Mouse (Mus musculus) midbrain, embryonic 16.5 days (tissue): Measurements from ENCODE around the gene Tmem186. TPM values are rescaled to one million over a fixed set of nuclear protein-coding genes. Genes with fewer than 3 reads are reported as not detected.

Experiments
- ATAC-seq: fragments of 200-750 bp; cut with Nextera tagmentation; 2 replicates; pipeline ENCODE4 v1.8.0; 2017; ENCODE audit warnings: moderate TSS enrichment
- H3K27ac ChIP-seq: fragments of 300-500 bp; sonication (generic); 2 replicates; pipeline ENCODE4 v1.5.1; 2014; ENCODE audit warnings: mild to moderate bottlenecking, low read length, mixed read lengths
- H3K27me3 ChIP-seq: fragments of 300-500 bp; sonication (generic); 2 replicates; pipeline ENCODE4 v1.6.1; 2014; ENCODE audit warnings: low read depth, low read length, mixed read lengths; ENCODE audit not compliant: control insufficient read depth, insufficient read depth
- H3K36me3 ChIP-seq: fragments of 300-500 bp; sonication (generic); 2 replicates; pipeline ENCODE4 v1.6.1; 2014; ENCODE audit warnings: mild to moderate bottlenecking, low read length, moderate library complexity, mixed read lengths; ENCODE audit not compliant: control insufficient read depth, insufficient read depth
- H3K4me1 ChIP-seq: fragments of 300-500 bp; sonication (generic); 2 replicates; pipeline ENCODE4 v1.6.1; 2014; ENCODE audit warnings: mild to moderate bottlenecking, low read length, mixed read lengths; ENCODE audit not compliant: control insufficient read depth, insufficient read depth
- H3K4me2 ChIP-seq: fragments of 300-500 bp; sonication (generic); 2 replicates; pipeline ENCODE4 v1.6.1; 2014; ENCODE audit warnings: mild to moderate bottlenecking, low read length, mixed read lengths
- H3K4me3 ChIP-seq: fragments of 300-500 bp; sonication (generic); 2 replicates; pipeline ENCODE4 v1.5.1; 2014; ENCODE audit warnings: low read depth, mild to moderate bottlenecking, low read length, moderate library complexity, mixed read lengths
- H3K9ac ChIP-seq: fragments of 300-500 bp; sonication (generic); 2 replicates; pipeline ENCODE4 v1.6.1; 2014; ENCODE audit warnings: low read depth, low read length, mixed read lengths
- H3K9me3 ChIP-seq: fragments of 300-500 bp; sonication (generic); replicated peaks from 2 replicates; pipeline ENCODE4 v1.6.1; 2014; ENCODE audit warnings: mild to moderate bottlenecking, low read length, mixed read lengths; ENCODE audit not compliant: control insufficient read depth, poor library complexity, severe bottlenecking
- WGBS: fragments of 180-500 bp; shearing (Covaris S2); extraction: QIAGEN DNeasy Blood & Tissue Kit; methylation state at CpG from one replicate; pipeline ENCODE4 v1.1.7; 2014; 5-methylcytosine and 5-hydroxymethylcytosine counted together
- polyA plus RNA-seq: library from polyadenylated mRNA; unstranded; fragments of >200 nt; fragmentation: Nextera tagmentation; extraction: Ambion mirVana; gene quantifications from 2 replicates; pipeline ENCODE4 v1.2.1, GENCODE M21; 2015

The Tmem186 gene
- polyA plus RNA-seq, 1 experiment from 2014 or later = 23.3 TPM

GRCm38 (mm10) chr16:8670041-8671035 lies 32.8 kb upstream of the Tmem186 start:
- no peaks in the 10 kb centered on the region for H3K9me3 ChIP-seq
- peak overlapping the region; percentile 66 for H3K27ac ChIP-seq
- under 1% methylated on average over 15 of the region's 15 CpGs for WGBS
- peaks cover 38% of the 10 kb centered on the region for H3K4me1 ChIP-seq
- H3K4me3 ChIP-seq = peak overlapping the region; percentile 83
- H3K27me3 ChIP-seq = no peaks in the 10 kb centered on the region
- H3K9ac ChIP-seq = peak overlapping the region; percentile 80
- peak; percentile 9; the same call in 1 of the 2 replicates for ATAC-seq
- no peaks in the 10 kb centered on the region for H3K36me3 ChIP-seq
- peak overlapping the region; percentile 84 for H3K4me2 ChIP-seq

- Histone ChIP-seq H3K9ac (peak overlapping the region; percentile 80), H3K4me1 (peaks cover 40% of the 10 kb centered on the region), H3K27me3 (no peaks in the 10 kb centered on the region), H3K4me2 (peak overlapping the region; percentile 84), H3K4me3 (peak overlapping the region; percentile 83), H3K27ac (peak overlapping the region; percentile 66), H3K36me3 (no peaks in the 10 kb centered on the region), H3K9me3 (no peaks in the 10 kb centered on the region)
- WGBS = 44% methylated on average over 5 of the region's 5 CpGs
- no peak for ATAC-seq
These were observed 31.9 kb upstream of the Tmem186 start for GRCm38 (mm10) chr16:8669432-8669831.

GRCm38 (mm10) chr16:8668386-8668785 lies 30.9 kb upstream of the Tmem186 start:
- Histone ChIP-seq H3K4me1 (peaks cover 41% of the 10 kb centered on the region), H3K9ac (peak overlapping the region; percentile 80), H3K9me3 (no peaks in the 10 kb centered on the region), H3K27me3 (no peaks in the 10 kb centered on the region), H3K27ac (no peak overlapping the region), H3K4me3 (no peak overlapping the region), H3K4me2 (peak overlapping the region; percentile 3; the same call in 1 of the 2 replicates), H3K36me3 (no peaks in the 10 kb centered on the region)
- 66% methylated on average over 2 of the region's 2 CpGs for WGBS
- ATAC-seq = no peak

- peaks cover 41% of the 10 kb centered on the region for H3K4me1 ChIP-seq
- H3K9me3 ChIP-seq = no peaks in the 10 kb centered on the region
- 80% methylated on average over 4 of the region's 4 CpGs for WGBS
- H3K9ac ChIP-seq = no peak overlapping the region
- no peak for ATAC-seq
- H3K36me3 ChIP-seq = no peaks in the 10 kb centered on the region
- H3K27me3 ChIP-seq = no peaks in the 10 kb centered on the region
- H3K27ac ChIP-seq = no peak overlapping the region
- no peak overlapping the region for H3K4me3 ChIP-seq
- H3K4me2 ChIP-seq = no peak overlapping the region; the same call in 1 of the 2 replicates
These were observed 30.3 kb upstream of the Tmem186 start for GRCm38 (mm10) chr16:8667814-8668213.

GRCm38 (mm10) chr16:8667261-8667660 lies 29.7 kb upstream of the Tmem186 start:
- no peak for ATAC-seq
- Histone ChIP-seq H3K27ac (no peak overlapping the region), H3K27me3 (no peaks in the 10 kb centered on the region), H3K9ac (no peak overlapping the region), H3K36me3 (no peaks in the 10 kb centered on the region), H3K4me3 (no peak overlapping the region), H3K9me3 (no peaks in the 10 kb centered on the region), H3K4me1 (peaks cover 38% of the 10 kb centered on the region), H3K4me2 (no peak overlapping the region)
- WGBS = 81% methylated on average over 7 of the region's 7 CpGs

- WGBS = 75% methylated on average over 2 of the region's 2 CpGs
- Histone ChIP-seq H3K27me3 (no peaks in the 10 kb centered on the region), H3K4me3 (no peak overlapping the region), H3K4me2 (no peak overlapping the region), H3K9ac (no peak overlapping the region), H3K27ac (no peak overlapping the region), H3K9me3 (no peaks in the 10 kb centered on the region), H3K36me3 (0 out of 2 replicates have a peak, but pooled peaks cover 5% of the 10 kb centered on the region), H3K4me1 (peaks cover 38% of the 10 kb centered on the region)
- no peak for ATAC-seq
These were observed 28.9 kb upstream of the Tmem186 start for GRCm38 (mm10) chr16:8666452-8666851.

- H3K4me2 ChIP-seq = no peak overlapping the region
- no peaks in the 10 kb centered on the region for H3K27me3 ChIP-seq
- H3K4me1 ChIP-seq = peaks cover 34% of the 10 kb centered on the region
- no peaks in the 10 kb centered on the region for H3K9me3 ChIP-seq
- no peak for ATAC-seq
- peaks cover 9% of the 10 kb centered on the region; the same call in 1 of the 2 replicates for H3K36me3 ChIP-seq
- no peak overlapping the region for H3K27ac ChIP-seq
- WGBS = 87% methylated on average over 5 of the region's 5 CpGs
- H3K9ac ChIP-seq = no peak overlapping the region
- H3K4me3 ChIP-seq = no peak overlapping the region
These were observed 27.9 kb upstream of the Tmem186 start for GRCm38 (mm10) chr16:8665367-8665766.

- H3K9ac ChIP-seq = no peak overlapping the region
- H3K27ac ChIP-seq = no peak overlapping the region
- no peaks in the 10 kb centered on the region for H3K27me3 ChIP-seq
- H3K36me3 ChIP-seq = peaks cover 20% of the 10 kb centered on the region
- ATAC-seq = peak; percentile 16; the same call in 1 of the 2 replicates
- WGBS = 77% methylated on average over 24 of the region's 24 CpGs
- H3K9me3 ChIP-seq = no peaks in the 10 kb centered on the region
- no peak overlapping the region for H3K4me2 ChIP-seq
- peaks cover 19% of the 10 kb centered on the region for H3K4me1 ChIP-seq
- H3K4me3 ChIP-seq = no peak overlapping the region
These were observed 26.4 kb upstream of the Tmem186 start for GRCm38 (mm10) chr16:8663606-8664539.
